Mouse (Mus musculus) megakaryocyte-erythroid progenitor cell, adult 5 weeks (primary cell): ENCODE data around the gene Olfr223. TPM values are rescaled to one million over a fixed set of nuclear protein-coding genes. Genes with fewer than 3 reads are reported as not detected.

Source experiments
- polyA plus RNA-seq: library from polyadenylated mRNA; stranded (reverse); fragments of >175 nt; gene quantifications from 2 replicates; pipeline ENCODE4 v1.2.3, GENCODE M21; 2012

Olfr223 gene
- polyA plus RNA-seq, result not detected in 2 replicates

GRCm38 (mm10) chr11:59593189-59593588 lies at the start of gene Olfr223:
Gene Olfr223 (minus strand): TSS chr11:59593289.

GRCm38 (mm10) chr11:59576135-59576534 lies 17.0 kb downstream of the Olfr223 start, which contains the start of gene Olfr222:
Gene Olfr222 (minus strand): TSS chr11:59576235.

GRCm38 (mm10) chr11:59541324-59541723 lies 51.8 kb downstream of the Olfr223 start, which contains the start of gene Nlrp3:
Gene Nlrp3 (plus strand): TSS chr11:59541568.

Other genes with a start within 250 kb of the Olfr223 start
- not detected in 2 replicates for gene Prss38, start 217.6 kb downstream of the Olfr223 start, polyA plus RNA-seq
- gene Jmjd4, start 143.2 kb downstream of the Olfr223 start, polyA plus RNA-seq, result 3.8 and 4.7 TPM in 2 replicates
- gene Snap47, start 142.1 kb downstream of the Olfr223 start, polyA plus RNA-seq, result 4.4 and 5.1 TPM in 2 replicates
- 0.01 and 0.06 TPM in 2 replicates for gene Zfp867, start 120.8 kb downstream of the Olfr223 start, polyA plus RNA-seq
- gene Zkscan17, start 66.5 kb downstream of the Olfr223 start, polyA plus RNA-seq, result 71.6 and 85.9 TPM in 2 replicates
- gene Nlrp3, start 51.7 kb downstream of the Olfr223 start, polyA plus RNA-seq, result 6.3 and 9.5 TPM in 2 replicates
- not detected in 2 replicates for gene Olfr222, start 17.1 kb downstream of the Olfr223 start, polyA plus RNA-seq
- gene Mprip, start 68.0 kb upstream of the Olfr223 start, polyA plus RNA-seq, result 64.6 and 83.2 TPM in 2 replicates
- gene Pld6, start 194.4 kb upstream of the Olfr223 start, polyA plus RNA-seq, result 4.1 and 4.4 TPM in 2 replicates
- 22.4 and 27.6 TPM in 2 replicates for gene Flcn, start 216.7 kb upstream of the Olfr223 start, polyA plus RNA-seq
- 14.7 and 17.8 TPM in 2 replicates for gene Nt5m, start 246.2 kb upstream of the Olfr223 start, polyA plus RNA-seq
- 10.3 and 13.3 TPM in 2 replicates for gene Cops3, start 246.5 kb upstream of the Olfr223 start, polyA plus RNA-seq